Comparison of ENCODE assay signal across 16 mouse cellular contexts in the genomic region with DNA sequence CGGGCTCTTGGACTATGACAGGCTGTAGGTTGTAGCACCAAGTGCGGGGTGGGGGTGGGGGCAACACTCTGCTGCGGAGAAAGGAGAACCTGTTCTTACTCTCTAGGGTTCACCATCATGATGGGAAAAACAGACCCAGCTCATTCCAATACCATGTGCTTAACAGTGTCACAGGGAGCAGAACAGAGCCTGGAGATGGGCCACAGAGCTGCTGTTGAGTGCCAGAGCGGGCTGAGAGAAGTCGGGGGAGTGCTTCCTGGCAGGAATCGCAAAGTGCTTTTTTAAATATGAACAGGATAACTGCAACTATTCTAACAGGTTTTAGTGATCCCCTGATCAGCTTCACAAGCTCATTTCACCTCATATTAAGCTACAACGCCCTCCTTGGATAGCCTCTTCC.
DNase-seq lines count a peak whose midpoint lies in the region; ATAC-seq lines count a peak whose summit lies in the region.
"Had no signal": no experiment of that assay in that cellular context is flagged by ENCODE, and none has a peak within 500 bp of the region (broad histone marks: within the 10 kb centered on the region; RNA-seq: fewer than 3 reads in every experiment).

No protein-coding gene starts in this region.

- H3K36me3 ChIP-seq in heart, embryonic 14.5 days (ENCODE audit: control insufficient read depth, insufficient read depth, low read length) = no peaks in the 10 kb centered on the region
- H3K36me3 ChIP-seq: intestine, embryonic 15.5 days had no signal

- WGBS in heart, embryonic 14.5 days = 69% methylated on average over 7 of the region's 7 CpGs

- H3K4me1 ChIP-seq in heart, embryonic 14.5 days (ENCODE audit: control insufficient read depth in 2 of 2, insufficient read depth in 2 of 2, low read length in 2 of 2) = peaks cover 3 to 4% of the 10 kb centered on the region in 2 experiments; a peak in 2 of 4 replicates
- H3K4me1 ChIP-seq: intestine, embryonic 15.5 days; megakaryocyte, embryonic 14.5 days had no signal

- H3K27ac ChIP-seq in heart, embryonic 14.5 days (replicated peaks in 1 of 2; ENCODE audit: control insufficient read depth in 1 of 2, insufficient read depth in 1 of 2, low read depth in 2 of 2, low read length in 2 of 2) = peak overlapping the region; percentile 4 to 19; a peak in 1 of 4 replicates
- H3K27ac ChIP-seq: intestine, embryonic 15.5 days; kidney, postnatal 0 days had no signal

- no peaks in the 10 kb centered on the region for H3K9me3 ChIP-seq in heart, embryonic 14.5 days (ENCODE audit: control insufficient read depth, low read length)
- H3K9me3 ChIP-seq: intestine, embryonic 15.5 days had no signal

- no peak for DNase-seq in heart, postnatal 25 days (ENCODE audit: low spot score)
- peak; percentile 33 for DNase-seq in urinary bladder, postnatal 14 days (ENCODE audit: low spot score)
- DNase-seq in urinary bladder, adult 18-20 months (ENCODE audit: low spot score in 2 of 2) = no peak
- peak; percentile 35 to 55 for DNase-seq in heart, postnatal 14 days
- peak; percentile 38 for DNase-seq in testis, postnatal 14 days (ENCODE audit: low spot score)
- DNase-seq in adrenal gland, adult (ENCODE audit: inconsistent age in 2 of 2, low spot score in 1 of 2) = no peak
- no peak for DNase-seq in left cerebral cortex, postnatal 36 days (ENCODE audit: low spot score in 2 of 2)
- DNase-seq: cerebellum, adult 2 months; lung, embryonic 14.5 days; right cerebral cortex, postnatal 14 days; thymus, postnatal 14 days had no signal

- H3K4me2 ChIP-seq in heart, embryonic 14.5 days (ENCODE audit: low read length) = no peak overlapping the region
- H3K4me2 ChIP-seq: intestine, embryonic 15.5 days; lung, embryonic 14.5 days had no signal

- intact Hi-C loops in heart, postnatal 25 days (cut with DNase I) = no loop called here
- intact Hi-C loops in heart, postnatal 14 days (cut with DNase I) = no loop called here
- intact Hi-C loops in left cerebral cortex, postnatal 36 days (cut with DNase I) = loop anchor here (5.0 kb wide), 1 partner anchor 34 kb away; no protein-coding TSS in a partner anchor

- no peak overlapping the region for H3K4me3 ChIP-seq in heart, embryonic 14.5 days (ENCODE audit: control insufficient read depth in 1 of 2, insufficient read depth in 1 of 2, low read depth in 1 of 2, low read length in 2 of 2)
- H3K4me3 ChIP-seq: intestine, embryonic 15.5 days; megakaryocyte, embryonic 14.5 days had no signal

- H3K9ac ChIP-seq in heart, embryonic 14.5 days (ENCODE audit: low read length) = no peak overlapping the region
- H3K9ac ChIP-seq: intestine, embryonic 15.5 days; lung, embryonic 14.5 days had no signal

- no peak for ATAC-seq in heart, embryonic 14.5 days (ENCODE audit: insufficient number of reproducible peaks, insufficient read depth, low FRiP score, low read depth)
- ATAC-seq: CD4-positive, CD25-positive, alpha-beta regulatory T cell, adult 4 months; intestine, embryonic 15.5 days had no signal

- H3K27me3 ChIP-seq in heart, embryonic 14.5 days (ENCODE audit: control insufficient read depth, insufficient read depth, low read length) = no peaks in the 10 kb centered on the region
- H3K27me3 ChIP-seq: intestine, embryonic 15.5 days had no signal

Comparison
In these comparisons a context has a peak if more than half of its experiments do, and no peak if none do; other contexts are left out.
1. DNase-seq: peak in urinary bladder, postnatal 14 days (single experiment), heart, postnatal 14 days (2 of 2) and testis, postnatal 14 days (single experiment); none in heart, postnatal 25 days (single experiment), urinary bladder, adult 18-20 months (0 of 2), adrenal gland, adult (0 of 2) and left cerebral cortex, postnatal 36 days (0 of 2).